Mouse (Mus musculus): ENCODE data around the gene Arhgef1. TPM values are rescaled to one million over a fixed set of nuclear protein-coding genes. Genes with fewer than 3 reads are reported as not detected.
"Not testable (repeated sequence)": the region's sequence is repeated elsewhere in the genome, so short reads cannot be mapped to it uniquely, and the experiment has no call there.

Gene Arhgef1
- total RNA-seq, 2 experiments from 2014 or later: 88.1 to 89.2 TPM

- intact Hi-C loops (cut with DNase I): no loop called here
- DNase-seq (ENCODE audit: extremely low spot score in 1 of 2, low spot score in 2 of 2): no peak
Observed at GRCm38 (mm10) chr7:24887096-24887495, 15.6 kb upstream of the Arhgef1 start.

DNA sequence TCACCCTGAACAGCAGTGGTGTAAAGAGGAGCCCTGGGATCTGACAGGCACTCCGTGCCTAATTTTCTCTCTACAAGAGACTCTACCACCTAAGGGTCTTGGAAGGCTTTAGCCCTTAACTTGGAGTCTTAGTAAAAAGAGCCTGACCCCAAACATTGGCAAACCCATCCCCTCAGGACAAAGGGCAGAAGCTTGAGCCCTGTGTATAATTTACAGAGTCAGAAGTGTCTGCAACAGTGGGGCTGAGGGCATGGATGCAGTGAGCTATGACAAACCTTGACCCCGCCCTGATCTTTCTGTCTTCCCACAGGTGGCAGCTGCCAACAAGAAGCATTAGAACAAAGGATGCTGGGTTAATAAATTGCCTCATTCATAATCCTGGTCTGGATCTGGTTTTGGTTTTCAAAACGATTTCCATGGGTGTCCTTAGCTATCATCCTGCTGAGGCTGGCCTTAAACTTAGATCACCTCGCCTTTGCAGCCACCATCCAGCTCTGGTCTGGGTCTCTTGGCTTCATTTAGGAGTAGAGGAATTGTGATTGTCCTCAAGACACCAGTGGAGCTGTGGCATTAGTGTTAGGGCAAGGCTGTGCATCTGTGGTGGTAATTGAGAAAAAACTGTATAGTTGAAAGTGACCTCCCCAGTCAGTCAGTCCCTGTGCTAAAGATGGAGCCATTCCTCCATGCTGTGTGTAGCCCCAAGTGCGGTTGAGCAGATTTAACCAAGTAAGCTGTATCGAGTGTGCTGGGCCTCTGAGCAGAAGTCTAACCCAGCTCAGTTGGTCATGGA lies 13.1 kb upstream of the Arhgef1 start:
- intact Hi-C loops (cut with DNase I): loop anchor here (2.0 kb wide), 1 partner anchor 75 kb away; no protein-coding TSS in a partner anchor
- DNase-seq (ENCODE audit: extremely low spot score in 1 of 2, low spot score in 2 of 2): no peak

- peak; percentile 68 to 72 for DNase-seq (ENCODE audit: extremely low spot score in 1 of 2, low spot score in 2 of 2)
- intact Hi-C loops (cut with DNase I): loop anchor here (2.0 kb wide), 1 partner anchor 74 kb away; no protein-coding TSS in a partner anchor
Observed at GRCm38 (mm10) chr7:24890281-24891216, 12.2 kb upstream of the Arhgef1 start.

DNA sequence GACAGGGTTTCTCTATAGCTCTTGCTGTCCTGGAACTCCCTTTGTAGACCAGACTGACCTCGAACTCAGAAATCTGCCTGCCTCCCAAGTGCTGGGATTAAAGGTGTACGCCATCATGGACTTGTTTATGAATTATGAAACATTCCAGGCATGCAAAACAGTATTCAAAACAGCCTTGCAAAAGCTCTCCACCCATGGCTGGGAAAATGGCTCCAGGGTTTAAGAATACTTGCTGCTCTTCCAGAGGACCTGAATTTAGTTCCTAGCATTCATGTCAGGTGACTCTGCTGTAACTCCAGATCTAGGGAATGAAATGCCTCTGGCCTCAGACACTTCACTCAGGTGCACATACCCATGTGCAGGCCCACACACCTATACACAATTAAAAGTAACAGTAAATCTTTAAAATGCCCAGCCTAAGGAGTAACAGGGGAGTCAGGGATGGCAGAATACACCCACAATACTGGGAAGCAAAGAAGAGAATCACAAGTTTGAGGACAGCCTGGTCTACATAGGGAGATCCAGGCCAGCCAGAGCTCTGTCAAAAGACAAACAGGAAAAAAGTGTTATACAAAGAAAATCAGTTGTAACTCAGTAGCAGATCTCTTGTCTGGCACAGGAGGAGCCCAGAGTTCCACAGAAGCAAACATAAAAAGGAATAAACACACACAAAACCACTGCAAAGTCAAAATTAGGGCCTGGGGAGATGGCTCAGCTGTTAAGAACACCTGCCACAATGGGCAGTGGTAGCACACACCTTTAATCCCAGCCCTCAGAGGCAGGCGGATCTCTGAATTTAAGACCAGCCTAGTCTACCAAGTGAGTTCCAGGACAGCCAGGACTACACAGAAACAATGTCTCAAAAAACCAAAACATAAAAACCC lies 11.2 kb upstream of the Arhgef1 start:
- intact Hi-C loops (cut with DNase I): loop anchor here (2.0 kb wide), 1 partner anchor 73 kb away; no protein-coding TSS in a partner anchor
- no peak for DNase-seq (ENCODE audit: extremely low spot score in 1 of 2, low spot score in 2 of 2)

- intact Hi-C loops (cut with DNase I): no loop called here
- DNase-seq (ENCODE audit: extremely low spot score in 1 of 2, low spot score in 2 of 2): no peak
Observed at GRCm38 (mm10) chr7:24892125-24892583, 10.6 kb upstream of the Arhgef1 start.

DNA sequence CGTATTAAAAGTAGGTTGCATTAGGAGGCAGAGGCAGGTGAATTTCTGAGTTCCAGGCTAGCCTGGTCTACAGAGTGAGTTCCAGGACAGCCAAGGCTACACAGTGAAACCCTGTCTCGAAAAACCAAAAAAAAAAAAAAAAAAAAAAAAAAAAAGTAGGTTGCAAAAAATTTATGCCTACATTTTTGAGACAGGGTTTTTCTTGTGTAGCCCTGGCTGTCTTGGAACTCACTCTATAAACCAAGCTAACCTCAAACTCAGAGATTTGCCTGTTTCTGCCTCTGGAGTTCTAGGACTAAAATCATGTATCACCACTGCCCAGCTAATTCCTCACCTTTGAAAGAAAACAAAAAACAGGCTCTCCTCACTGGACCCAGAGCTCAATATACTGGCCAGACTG lies 7.0 kb upstream of the Arhgef1 start:
- intact Hi-C loops (cut with DNase I): not testable (repeated sequence)

DNA sequence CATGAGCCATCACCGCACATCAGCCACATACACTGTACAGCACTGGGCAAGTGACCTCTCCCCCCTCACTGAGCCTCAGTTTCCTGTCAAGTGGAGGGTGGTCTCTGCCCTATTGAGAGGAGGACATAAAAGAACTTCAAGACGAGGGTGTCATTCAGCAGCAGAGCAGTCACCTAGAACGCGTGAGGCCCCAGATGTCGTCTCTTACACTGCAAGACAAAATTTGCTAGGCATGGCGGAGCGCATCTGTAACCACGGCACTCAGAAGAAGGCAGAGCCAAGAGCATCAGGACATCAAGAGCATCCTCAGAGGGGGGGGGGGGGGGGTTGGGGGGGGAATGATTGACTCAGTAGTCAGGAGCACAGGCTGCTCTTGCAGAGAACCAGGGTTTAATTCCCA lies 6.4 kb upstream of the Arhgef1 start:
- intact Hi-C loops (cut with DNase I): no loop called here
- DNase-seq (ENCODE audit: extremely low spot score in 1 of 2, low spot score in 2 of 2): no peak

More for the DNA sequence above, 7.0 kb upstream of the Arhgef1 start:
- DNase-seq (ENCODE audit: extremely low spot score in 1 of 2, low spot score in 2 of 2): not testable (repeated sequence)

- intact Hi-C loops (cut with DNase I): no loop called here
- no peak for DNase-seq (ENCODE audit: extremely low spot score in 1 of 2, low spot score in 2 of 2)
Observed at GRCm38 (mm10) chr7:24897224-24897623, 5.5 kb upstream of the Arhgef1 start, which contains the start of gene Cd79a. Gene Cd79a, plus strand, starts transcription at chr7:24897381.

DNA sequence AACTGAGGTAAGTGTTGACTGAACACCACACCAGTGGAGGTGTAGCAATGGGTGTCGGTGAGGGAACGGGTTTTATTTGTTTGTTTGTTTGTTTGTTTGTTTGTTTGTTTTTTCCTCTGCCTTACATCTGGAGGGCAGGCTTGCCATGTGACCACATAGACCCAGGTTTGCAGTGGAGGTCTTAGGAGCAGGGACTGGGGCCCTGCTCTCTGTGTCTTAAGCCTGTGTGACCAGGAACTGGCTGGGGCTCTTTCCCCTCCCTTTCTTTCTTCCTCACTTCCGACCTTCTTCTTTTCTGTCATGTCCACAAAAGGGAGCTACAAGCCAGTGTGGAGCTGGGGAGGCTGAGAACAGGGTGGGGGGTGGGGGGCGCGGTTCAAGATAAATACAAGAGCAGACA lies 4.8 kb upstream of the Arhgef1 start:
- intact Hi-C loops (cut with DNase I): no loop called here
- DNase-seq (ENCODE audit: extremely low spot score in 1 of 2, low spot score in 2 of 2): no peak

DNA sequence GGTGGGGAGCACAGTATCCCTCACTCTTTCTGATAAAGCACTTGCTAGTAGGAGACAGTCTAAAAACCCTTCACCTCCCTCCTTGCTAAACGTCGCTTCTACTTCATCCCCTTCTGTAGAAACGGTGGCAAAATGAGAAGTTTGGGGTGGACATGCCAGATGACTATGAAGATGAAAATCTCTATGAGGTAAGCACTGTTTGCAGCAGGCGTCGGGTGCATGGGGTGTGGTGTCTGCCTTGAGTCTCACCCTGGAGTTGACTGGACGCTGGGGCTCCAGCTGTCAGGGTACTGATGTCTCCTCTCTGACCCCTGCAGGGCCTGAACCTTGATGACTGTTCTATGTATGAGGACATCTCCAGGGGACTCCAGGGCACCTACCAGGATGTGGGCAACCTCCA lies 1.6 kb upstream of the Arhgef1 start:
- no peak for DNase-seq (ENCODE audit: extremely low spot score in 1 of 2, low spot score in 2 of 2)
- intact Hi-C loops (cut with DNase I): loop anchor here (5.0 kb wide), 1 partner anchor 66 kb away; no protein-coding TSS in a partner anchor

DNA sequence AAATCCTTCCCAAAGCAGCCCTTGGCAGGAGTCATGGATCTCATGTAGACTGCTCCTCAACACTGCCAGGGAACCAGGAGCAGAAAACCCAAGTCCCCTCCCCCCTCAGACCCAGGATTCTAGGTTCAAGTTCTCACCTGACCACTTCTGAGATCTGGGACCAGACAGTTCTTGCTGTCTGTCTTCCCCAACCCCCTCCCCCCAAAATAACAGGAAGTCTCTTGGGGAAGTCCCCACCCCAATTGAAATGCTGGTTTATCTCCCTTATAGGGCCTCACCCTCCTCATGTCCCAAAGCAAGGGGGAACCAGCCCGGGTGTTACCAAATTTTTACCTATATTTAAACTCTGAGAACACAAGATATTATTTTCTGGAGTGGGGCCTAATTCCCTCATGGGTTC lies 870 bp upstream of the Arhgef1 start:
- DNase-seq (ENCODE audit: extremely low spot score in 1 of 2, low spot score in 2 of 2): no peak
- intact Hi-C loops (cut with DNase I): loop anchor here (5.0 kb wide), 1 partner anchor 65 kb away; no protein-coding TSS in a partner anchor

DNA sequence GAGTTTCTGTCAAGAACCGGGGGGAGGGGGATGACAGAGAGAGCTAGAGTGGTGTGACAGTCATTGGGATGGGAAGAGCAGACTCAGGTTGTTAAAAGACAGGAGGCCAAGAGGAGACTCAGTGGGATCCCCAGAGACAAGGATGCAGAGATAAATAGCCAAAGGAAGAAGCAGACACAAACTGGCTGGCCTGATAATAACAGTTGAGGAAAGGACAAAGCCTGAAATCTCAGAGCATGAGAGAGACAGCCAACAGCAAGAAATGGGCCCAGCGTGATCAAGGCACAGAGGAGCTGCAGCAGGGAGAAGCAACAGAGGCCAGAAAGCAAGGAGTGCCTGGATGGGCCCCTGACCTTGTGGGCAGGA lies 465 bp upstream of the Arhgef1 start:
- no peak for DNase-seq (ENCODE audit: extremely low spot score in 1 of 2, low spot score in 2 of 2)
- intact Hi-C loops (cut with DNase I): loop anchor here (5.0 kb wide), 1 partner anchor 65 kb away; no protein-coding TSS in a partner anchor

- no peak for DNase-seq (ENCODE audit: extremely low spot score in 1 of 2, low spot score in 2 of 2)
- intact Hi-C loops (cut with DNase I): loop anchor here (5.0 kb wide), 1 partner anchor 64 kb away; no protein-coding TSS in a partner anchor
Observed at GRCm38 (mm10) chr7:24903444-24903825, 723 bp downstream of the Arhgef1 start.

DNA sequence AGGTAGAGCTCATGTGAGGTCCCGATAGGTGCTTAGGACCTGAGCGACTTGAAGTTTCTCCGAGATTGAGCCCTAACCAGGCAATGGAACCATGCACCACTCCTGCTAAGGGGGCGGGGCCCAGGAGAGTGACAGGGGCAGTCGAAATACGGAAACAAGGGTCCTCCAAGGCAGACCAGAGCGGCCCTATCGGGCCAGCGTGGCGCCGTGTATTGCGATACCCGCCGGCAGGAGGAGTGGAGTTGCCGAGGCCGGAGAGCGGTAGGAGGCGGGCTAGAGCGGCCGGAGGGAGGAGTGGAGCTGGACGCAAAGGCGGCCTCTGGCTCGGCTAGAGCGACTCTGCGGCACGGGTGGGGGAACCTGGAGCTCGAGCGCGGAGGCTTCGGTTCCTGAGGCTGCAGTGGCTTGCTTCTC lies 1.4 kb downstream of the Arhgef1 start:
- DNase-seq (ENCODE audit: extremely low spot score in 1 of 2, low spot score in 2 of 2): peak; percentile 95 to 98
- intact Hi-C loops (cut with DNase I): loop anchor here (5.0 kb wide), 1 partner anchor 63 kb away; no protein-coding TSS in a partner anchor

GRCm38 (mm10) chr7:24904936-24905335 lies 2.2 kb downstream of the Arhgef1 start:
- peak in 1 of 2 experiments; percentile 65 for DNase-seq (ENCODE audit: extremely low spot score in 1 of 2, low spot score in 2 of 2)
- intact Hi-C loops (cut with DNase I): loop anchor here (5.0 kb wide), 1 partner anchor 62 kb away; no protein-coding TSS in a partner anchor

GRCm38 (mm10) chr7:24906551-24906950 lies 3.8 kb downstream of the Arhgef1 start:
- intact Hi-C loops (cut with DNase I): no loop called here
- DNase-seq (ENCODE audit: extremely low spot score in 1 of 2, low spot score in 2 of 2): no peak

- intact Hi-C loops (cut with DNase I): no loop called here
- peak in 1 of 2 experiments; percentile 43 for DNase-seq (ENCODE audit: extremely low spot score in 1 of 2, low spot score in 2 of 2)
Observed at GRCm38 (mm10) chr7:24907211-24907748, 4.6 kb downstream of the Arhgef1 start.

DNA sequence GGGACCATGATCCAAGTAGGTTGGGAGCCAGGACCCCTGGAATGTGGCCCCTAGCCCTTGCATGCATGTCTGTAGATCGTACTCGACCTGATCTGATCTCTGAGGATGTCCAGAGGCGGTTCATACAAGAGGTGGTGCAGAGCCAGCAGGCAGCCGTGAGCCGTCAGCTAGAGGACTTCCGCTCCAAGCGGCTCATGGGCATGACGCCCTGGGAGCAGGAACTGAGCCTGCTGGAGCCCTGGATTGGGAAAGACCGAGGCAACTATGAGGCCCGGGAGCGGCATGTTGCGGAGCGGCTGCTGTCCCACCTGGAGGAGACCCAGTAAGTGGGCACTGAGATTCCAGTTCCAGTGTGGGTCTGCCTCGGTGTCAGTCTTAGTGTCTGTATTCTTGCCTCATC lies 9.8 kb downstream of the Arhgef1 start:
- DNase-seq (ENCODE audit: extremely low spot score in 1 of 2, low spot score in 2 of 2): no peak
- intact Hi-C loops (cut with DNase I): no loop called here
